Mouse (Mus musculus): Measurements from ENCODE around the gene Fam133b. TPM values are rescaled to one million over a fixed set of nuclear protein-coding genes. Genes with fewer than 3 reads are reported as not detected.

Gene Fam133b
- polyA plus RNA-seq, 1 experiment: 25.4 TPM

DNA sequence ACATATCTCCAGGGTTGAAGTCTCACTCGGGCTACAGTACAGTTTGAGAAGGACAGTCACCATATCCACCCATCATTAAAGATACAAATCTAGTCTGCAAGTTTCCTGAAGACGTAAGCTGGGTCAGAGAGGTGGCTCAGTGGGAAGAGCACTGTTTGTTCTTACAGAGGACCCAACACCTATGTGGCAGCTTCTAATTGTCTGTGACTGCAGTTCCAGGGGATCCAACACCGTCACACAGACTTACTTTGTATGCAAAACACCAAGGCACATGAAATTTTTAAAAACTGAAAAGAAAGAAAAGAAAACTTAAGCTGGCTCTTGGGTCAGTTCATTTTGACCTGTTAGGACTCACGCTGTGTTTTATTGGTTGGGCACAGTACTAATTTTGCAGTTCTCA, 40.3 kb upstream of the Fam133b start:
- peaks cover 2% of the 10 kb centered on the region for H3K4me1 ChIP-seq (ENCODE audit: control insufficient read depth, insufficient read depth, low read length)

DNA sequence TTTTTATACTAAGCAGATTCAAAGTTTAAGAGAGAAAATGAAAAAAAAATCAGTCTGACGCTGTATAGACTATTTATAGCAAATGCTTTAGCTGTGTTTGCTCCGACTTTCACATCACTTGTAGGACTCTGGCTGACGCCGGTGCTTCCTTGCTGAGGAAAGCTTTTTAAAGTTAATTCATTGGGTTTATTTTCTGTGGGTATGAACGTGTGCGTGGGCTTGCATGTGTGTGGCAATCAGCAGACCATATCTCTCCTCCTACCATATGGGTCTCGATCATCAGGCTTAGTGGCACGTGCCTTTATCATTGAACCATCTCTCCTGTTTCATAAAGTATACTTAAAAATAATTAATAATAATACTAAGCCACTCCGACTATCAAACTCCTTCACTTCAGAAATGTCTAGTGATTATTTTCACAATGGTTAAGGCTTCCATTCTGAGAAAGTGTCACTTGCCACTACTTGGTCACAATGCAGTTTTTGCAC, 39.8 kb upstream of the Fam133b start:
- Histone ChIP-seq H3K4me1 (ENCODE audit: control insufficient read depth, insufficient read depth, low read length) (peaks cover 2% of the 10 kb centered on the region), H3K27ac (ENCODE audit: insufficient read depth, low read length) (no peak overlapping the region), H3K4me3 (ENCODE audit: insufficient read depth, low read length) (no peak overlapping the region)
- no peak for TF ChIP-seq POLR2A (IDR thresholded peaks at IDR 0.05; ENCODE audit: extremely low read depth, insufficient read depth, low read length)
- TF ChIP-seq CTCF (IDR thresholded peaks at IDR 0.05; ENCODE audit: extremely low read depth, insufficient read depth, low read length): no peak

More for the DNA sequence above, 40.3 kb upstream of the Fam133b start:
- no peak for TF ChIP-seq POLR2A (IDR thresholded peaks at IDR 0.05; ENCODE audit: extremely low read depth, insufficient read depth, low read length)
- TF ChIP-seq CTCF (IDR thresholded peaks at IDR 0.05; ENCODE audit: extremely low read depth, insufficient read depth, low read length): no peak
- Histone ChIP-seq H3K27ac (ENCODE audit: insufficient read depth, low read length) (0 out of 2 replicates have a peak overlapping the region, but pooled peaks have one; percentile 50), H3K4me3 (ENCODE audit: insufficient read depth, low read length) (no peak overlapping the region)

DNA sequence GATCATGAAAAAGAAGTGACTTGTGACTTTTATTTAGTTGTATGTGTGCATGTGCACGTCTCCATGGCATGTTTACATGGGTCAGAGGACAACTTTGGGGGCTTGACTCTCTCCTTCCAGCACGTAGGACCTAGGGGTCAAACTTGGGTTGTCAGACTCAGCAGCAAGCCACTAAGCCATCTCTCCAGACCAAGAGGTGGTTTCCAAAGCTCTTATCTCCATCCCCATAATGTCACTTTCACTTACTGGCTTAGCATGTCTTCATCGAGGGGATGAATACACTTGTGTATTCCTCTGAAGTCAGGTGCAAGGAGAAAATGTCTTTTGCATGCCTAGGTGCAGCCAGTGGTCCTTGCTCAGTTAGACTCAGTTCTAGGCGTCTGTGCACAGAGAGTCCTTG, 39.2 kb upstream of the Fam133b start:
- Histone ChIP-seq H3K4me3 (ENCODE audit: insufficient read depth, low read length) (no peak overlapping the region), H3K4me1 (ENCODE audit: control insufficient read depth, insufficient read depth, low read length) (peaks cover 2% of the 10 kb centered on the region), H3K27ac (ENCODE audit: insufficient read depth, low read length) (no peak overlapping the region)
- TF ChIP-seq POLR2A (IDR thresholded peaks at IDR 0.05; ENCODE audit: extremely low read depth, insufficient read depth, low read length): no peak
- TF ChIP-seq CTCF (IDR thresholded peaks at IDR 0.05; ENCODE audit: extremely low read depth, insufficient read depth, low read length): no peak

DNA sequence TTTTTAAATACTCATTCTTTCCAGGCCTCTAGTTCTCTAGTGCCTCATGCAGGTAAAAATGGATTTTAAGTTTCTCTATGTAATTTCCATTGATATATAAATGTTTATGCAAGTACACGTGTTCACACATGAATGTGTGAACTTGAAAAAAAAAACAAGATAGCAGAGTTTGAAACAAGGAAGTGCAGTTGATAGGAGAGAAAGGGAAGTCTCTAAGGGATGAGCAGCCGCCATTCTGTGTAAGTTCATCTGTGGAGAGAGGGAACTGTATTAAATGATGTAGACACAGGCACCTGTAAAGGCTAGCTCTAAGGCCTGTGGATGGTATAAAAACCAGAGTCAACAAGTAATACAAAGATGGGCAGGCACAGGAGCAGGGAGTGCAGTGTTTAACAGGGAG, 38.1 kb upstream of the Fam133b start:
- Histone ChIP-seq H3K4me1 (ENCODE audit: control insufficient read depth, insufficient read depth, low read length) (peaks cover 2% of the 10 kb centered on the region), H3K27ac (ENCODE audit: insufficient read depth, low read length) (no peak overlapping the region), H3K4me3 (ENCODE audit: insufficient read depth, low read length) (no peak overlapping the region)
- no peak for TF ChIP-seq POLR2A (IDR thresholded peaks at IDR 0.05; ENCODE audit: extremely low read depth, insufficient read depth, low read length)
- no peak for TF ChIP-seq CTCF (IDR thresholded peaks at IDR 0.05; ENCODE audit: extremely low read depth, insufficient read depth, low read length)

DNA sequence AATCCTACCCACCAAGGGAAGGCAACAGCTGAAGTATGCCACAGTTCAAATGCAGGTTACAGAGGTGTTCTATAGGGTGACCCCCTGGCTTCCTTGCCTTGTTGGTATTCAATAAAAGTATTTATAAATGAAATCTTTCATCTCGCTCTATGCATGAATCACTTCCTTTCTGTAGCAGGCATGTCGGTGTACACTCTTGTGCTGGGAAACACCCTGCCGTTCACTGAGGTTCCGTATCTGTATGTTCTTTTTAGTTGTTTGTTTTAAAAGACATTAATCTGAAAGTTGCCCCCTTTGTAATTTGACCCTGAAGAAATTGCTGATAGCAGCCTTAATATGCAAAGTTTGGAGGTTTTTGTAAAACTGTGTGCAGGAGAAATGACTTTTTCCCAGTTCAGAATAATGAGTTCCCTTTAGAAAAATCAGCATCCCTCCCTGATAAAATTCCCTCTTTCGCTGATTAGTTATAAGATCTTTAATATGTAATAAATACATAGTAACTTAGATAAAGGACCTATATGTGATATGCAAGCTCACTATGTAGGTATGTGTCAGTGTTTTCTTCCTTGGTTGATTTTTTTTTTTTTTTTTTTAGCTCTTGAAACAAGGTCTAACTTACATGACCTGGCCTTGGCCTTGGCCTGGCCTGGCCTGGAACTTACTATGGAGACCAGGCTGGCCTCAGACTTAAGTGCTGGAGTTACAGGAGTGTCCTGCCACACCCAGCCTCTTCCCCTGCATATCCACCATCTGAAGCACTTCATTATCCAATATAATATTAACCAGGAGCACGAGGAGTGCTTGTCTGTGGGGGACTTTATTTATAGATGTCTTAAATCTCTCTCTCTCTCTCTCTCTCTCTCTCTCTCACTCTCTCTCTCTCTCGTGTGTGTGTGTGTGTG, 34.9 kb upstream of the Fam133b start:
- H3K4me1 ChIP-seq (ENCODE audit: control insufficient read depth, insufficient read depth, low read length): peaks cover 1% of the 10 kb centered on the region; the same call in 1 of the 2 replicates
- no peak overlapping the region for H3K27ac ChIP-seq (ENCODE audit: insufficient read depth, low read length)
- TF ChIP-seq CTCF (IDR thresholded peaks at IDR 0.05; ENCODE audit: extremely low read depth, insufficient read depth, low read length) (no peak), POLR2A (IDR thresholded peaks at IDR 0.05; ENCODE audit: extremely low read depth, insufficient read depth, low read length) (no peak)

DNA sequence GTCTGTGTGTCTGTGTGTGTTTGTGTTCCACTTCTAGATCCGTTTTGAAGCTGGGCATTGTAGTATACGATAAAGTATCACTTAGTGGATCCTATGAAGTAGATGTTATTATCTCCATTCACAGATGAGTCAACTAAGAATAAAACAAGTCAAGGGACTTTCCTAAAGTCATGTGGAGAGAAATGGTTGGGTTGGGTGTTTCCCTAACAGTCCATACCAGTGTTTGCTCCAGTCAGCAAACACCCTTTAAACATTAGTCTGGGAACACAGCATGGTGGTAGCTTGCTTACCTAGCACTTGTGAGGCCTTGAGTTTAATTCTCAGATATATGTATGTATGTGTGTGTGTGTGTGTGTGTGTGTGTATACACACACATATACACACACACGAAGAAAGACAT, 34.1 kb upstream of the Fam133b start:
- H3K4me3 ChIP-seq (ENCODE audit: insufficient read depth, low read length): no peak overlapping the region
- peaks cover 1% of the 10 kb centered on the region; the same call in 1 of the 2 replicates for H3K4me1 ChIP-seq (ENCODE audit: control insufficient read depth, insufficient read depth, low read length)
- TF ChIP-seq POLR2A (IDR thresholded peaks at IDR 0.05; ENCODE audit: extremely low read depth, insufficient read depth, low read length) (no peak), CTCF (IDR thresholded peaks at IDR 0.05; ENCODE audit: extremely low read depth, insufficient read depth, low read length) (no peak)
- no peak overlapping the region for H3K27ac ChIP-seq (ENCODE audit: insufficient read depth, low read length)

More for the DNA sequence above, 34.9 kb upstream of the Fam133b start:
- H3K4me3 ChIP-seq (ENCODE audit: insufficient read depth, low read length): no peak overlapping the region

DNA sequence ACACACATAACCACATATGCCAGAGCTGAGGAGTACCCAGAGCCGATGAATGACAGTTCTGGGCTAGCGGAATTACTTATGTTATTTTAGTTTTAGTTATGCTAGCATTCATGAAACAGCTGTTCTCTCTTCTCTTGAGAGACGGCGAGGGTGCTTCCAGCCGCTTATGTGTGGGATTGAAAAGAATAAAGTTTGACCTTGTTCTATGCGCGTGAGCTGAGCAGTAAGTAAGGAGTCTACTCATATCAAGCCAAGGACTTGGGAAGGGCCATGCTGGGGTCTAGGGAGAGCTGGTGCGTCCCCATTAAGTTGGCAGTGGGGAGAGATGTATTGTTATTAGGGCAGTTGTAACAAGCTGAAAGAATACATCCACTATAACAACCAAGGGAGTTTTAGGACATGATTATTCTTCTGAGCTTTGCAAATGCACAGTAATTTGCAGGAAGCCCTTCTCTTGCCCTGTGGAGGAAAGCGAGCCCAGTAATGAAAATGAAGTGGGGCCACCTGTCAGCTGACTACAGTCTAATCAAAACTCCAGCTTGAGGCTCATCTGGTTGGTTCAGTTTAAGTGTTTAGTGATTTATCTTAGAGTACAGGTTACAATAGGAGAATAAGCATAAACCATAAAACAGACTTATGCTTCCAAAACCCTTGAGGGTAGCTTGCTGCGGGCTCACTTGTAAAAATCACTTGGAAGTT, 32.4 kb upstream of the Fam133b start:
- H3K4me1 ChIP-seq (ENCODE audit: control insufficient read depth, insufficient read depth, low read length): peaks cover 1% of the 10 kb centered on the region; the same call in 1 of the 2 replicates
- no peak overlapping the region for H3K27ac ChIP-seq (ENCODE audit: insufficient read depth, low read length)
- no peak for TF ChIP-seq POLR2A (IDR thresholded peaks at IDR 0.05; ENCODE audit: extremely low read depth, insufficient read depth, low read length)
- H3K4me3 ChIP-seq (ENCODE audit: insufficient read depth, low read length): no peak overlapping the region

DNA sequence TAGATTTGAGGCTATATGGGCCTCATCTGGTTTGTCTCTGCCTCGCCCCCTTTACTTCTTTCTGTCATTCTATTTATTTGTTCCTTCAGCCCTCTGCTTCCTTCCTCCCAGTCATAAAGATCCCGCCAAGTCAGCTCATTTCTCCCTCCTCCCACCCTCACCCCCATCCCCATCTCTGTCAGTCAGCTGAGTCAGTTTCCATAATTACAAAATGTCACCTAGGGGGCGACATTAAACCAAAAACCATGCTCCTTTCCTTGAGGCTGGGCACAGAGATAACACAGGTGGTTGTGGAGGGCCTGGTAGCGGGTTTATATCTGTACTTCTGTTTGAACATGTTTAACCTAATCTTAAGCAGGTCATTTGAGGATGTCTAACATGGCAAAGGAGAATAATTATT, 31.0 kb upstream of the Fam133b start:
- no peak overlapping the region for H3K4me3 ChIP-seq (ENCODE audit: insufficient read depth, low read length)
- H3K4me1 ChIP-seq (ENCODE audit: control insufficient read depth, insufficient read depth, low read length): peaks cover 1% of the 10 kb centered on the region; the same call in 1 of the 2 replicates
- no peak; the same call in 1 of the 2 replicates for TF ChIP-seq CTCF (IDR thresholded peaks at IDR 0.05; ENCODE audit: extremely low read depth, insufficient read depth, low read length)
- no peak overlapping the region for H3K27ac ChIP-seq (ENCODE audit: insufficient read depth, low read length)

DNA sequence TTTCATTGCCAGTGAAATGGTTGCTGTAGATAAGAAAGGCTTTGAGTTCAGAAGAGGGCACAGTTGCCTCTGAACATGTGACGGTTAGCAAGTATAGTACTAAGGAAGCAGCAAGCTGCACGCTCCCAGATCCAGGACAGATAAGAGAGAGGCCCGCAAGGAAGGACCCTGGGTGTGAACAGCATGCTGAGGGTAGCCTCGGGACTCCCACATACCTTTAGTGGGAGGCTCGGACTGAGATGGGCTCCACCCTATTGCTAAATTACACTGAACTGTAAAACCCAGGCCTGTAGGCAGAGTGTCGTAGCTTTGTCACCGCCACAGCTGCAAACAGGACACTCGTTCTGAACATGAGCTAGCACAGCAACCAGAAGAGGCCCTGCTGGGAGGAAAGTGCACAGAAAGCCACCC, 28.7 kb upstream of the Fam133b start:
- Histone ChIP-seq H3K4me1 (ENCODE audit: control insufficient read depth, insufficient read depth, low read length) (peaks cover 1% of the 10 kb centered on the region; the same call in 1 of the 2 replicates), H3K27ac (ENCODE audit: insufficient read depth, low read length) (no peak overlapping the region), H3K4me3 (ENCODE audit: insufficient read depth, low read length) (no peak overlapping the region)
- TF ChIP-seq POLR2A (IDR thresholded peaks at IDR 0.05; ENCODE audit: extremely low read depth, insufficient read depth, low read length) (no peak), CTCF (IDR thresholded peaks at IDR 0.05; ENCODE audit: extremely low read depth, insufficient read depth, low read length) (no peak)

Measured in cortical plate, adult 2 months (tissue).